Mouse (Mus musculus) T-helper 1 cell (primary cell): ENCODE measurements around the gene Iqcf6.
"Not testable (repeated sequence)": the region's sequence is repeated elsewhere in the genome, so short reads cannot be mapped to it uniquely, and the experiment has no call there.

Experiments used
- in situ Hi-C: fragments of 300-600 bp; cut with MboI, MseI; formaldehyde crosslinking; loops from one replicate; pipeline ENCODE4 v1.15.1; 2025; ENCODE audit warnings: high pct_unique_total_duplicates

Iqcf6 gene

GRCm38 (mm10) chr9:106626282-106626681, at the start of gene Iqcf6:
TSS of gene Iqcf6 (plus strand) at chr9:106626582.
- in situ Hi-C loops: no loop called here

DNA sequence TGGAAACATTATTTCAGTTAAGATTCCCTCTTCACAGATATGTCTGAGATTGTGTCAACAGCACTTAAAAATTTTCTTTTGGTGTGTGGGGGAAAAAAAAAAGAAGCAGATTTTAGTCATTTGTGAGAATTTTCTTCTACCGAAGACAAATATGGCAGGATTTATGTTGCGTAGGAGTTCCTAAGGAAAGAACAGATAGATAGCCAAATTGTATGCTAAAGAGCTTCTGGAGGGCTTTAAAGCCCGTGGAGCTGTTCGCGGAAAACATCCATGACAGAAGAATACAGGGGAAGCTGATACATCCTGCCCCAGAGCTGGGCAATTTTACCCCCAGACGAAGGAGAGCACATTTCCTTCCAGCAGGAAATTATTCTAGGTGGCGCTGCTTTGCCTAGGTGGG, 46.4 kb upstream of the Iqcf6 start:
- in situ Hi-C loops: no loop called here

GRCm38 (mm10) chr9:106582552-106582951, 43.8 kb upstream of the Iqcf6 start:
- in situ Hi-C loops: no loop called here

GRCm38 (mm10) chr9:106592158-106592557, 34.2 kb upstream of the Iqcf6 start:
- in situ Hi-C loops: no loop called here

- in situ Hi-C loops: loop anchor here (5.0 kb wide), 1 partner anchor 47 kb away; no protein-coding TSS in a partner anchor
These were observed 31.0 kb upstream of the Iqcf6 start for GRCm38 (mm10) chr9:106595402-106595801.

DNA sequence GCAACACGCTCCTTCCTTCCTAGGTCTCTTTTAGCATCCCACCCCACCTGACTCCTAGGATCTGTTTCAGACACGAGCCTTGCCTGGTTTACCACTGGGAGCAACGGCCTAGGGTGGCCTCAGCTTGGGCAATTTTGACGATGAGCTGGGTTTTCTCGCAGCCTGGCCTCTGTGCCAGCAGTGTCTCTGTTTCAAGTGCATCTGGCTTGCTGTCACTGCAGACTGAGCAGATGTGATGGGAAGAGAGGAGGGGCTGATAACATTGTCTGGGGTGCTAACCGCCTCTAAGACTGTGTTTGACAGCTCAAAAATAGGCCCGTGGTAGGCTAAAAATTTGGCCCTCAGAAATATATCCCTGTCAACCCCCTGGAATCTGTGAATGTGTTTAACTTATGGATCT, 30.5 kb upstream of the Iqcf6 start:
- in situ Hi-C loops: loop anchor here (5.0 kb wide), 1 partner anchor 46 kb away; no protein-coding TSS in a partner anchor

GRCm38 (mm10) chr9:106598466-106598865, 27.9 kb upstream of the Iqcf6 start:
- in situ Hi-C loops: loop anchor here (5.0 kb wide), 1 partner anchor 44 kb away; no protein-coding TSS in a partner anchor

DNA sequence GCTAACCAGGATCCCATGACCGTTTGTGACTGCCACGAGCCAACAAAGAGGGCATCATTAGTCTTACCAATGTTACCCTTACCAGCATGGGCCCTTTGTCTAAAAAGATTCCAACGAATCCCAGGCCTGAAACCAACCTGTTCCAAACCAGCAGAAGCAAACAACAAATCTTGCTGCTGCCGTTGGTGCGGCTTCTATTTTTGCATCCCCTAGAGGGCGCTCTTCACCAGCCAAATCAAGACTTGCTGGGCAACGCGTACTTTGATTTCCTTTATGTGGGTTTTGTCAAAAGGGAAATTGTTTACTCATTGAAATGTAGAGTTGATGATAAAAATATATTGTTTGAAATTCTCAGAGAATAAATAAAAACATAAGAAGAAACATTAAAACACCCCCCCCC, 25.8 kb upstream of the Iqcf6 start:
- in situ Hi-C loops: no loop called here

GRCm38 (mm10) chr9:106610727-106611126, 15.7 kb upstream of the Iqcf6 start:
- in situ Hi-C loops: no loop called here

- in situ Hi-C loops: no loop called here
These were observed 12.4 kb upstream of the Iqcf6 start for GRCm38 (mm10) chr9:106613951-106614350.

DNA sequence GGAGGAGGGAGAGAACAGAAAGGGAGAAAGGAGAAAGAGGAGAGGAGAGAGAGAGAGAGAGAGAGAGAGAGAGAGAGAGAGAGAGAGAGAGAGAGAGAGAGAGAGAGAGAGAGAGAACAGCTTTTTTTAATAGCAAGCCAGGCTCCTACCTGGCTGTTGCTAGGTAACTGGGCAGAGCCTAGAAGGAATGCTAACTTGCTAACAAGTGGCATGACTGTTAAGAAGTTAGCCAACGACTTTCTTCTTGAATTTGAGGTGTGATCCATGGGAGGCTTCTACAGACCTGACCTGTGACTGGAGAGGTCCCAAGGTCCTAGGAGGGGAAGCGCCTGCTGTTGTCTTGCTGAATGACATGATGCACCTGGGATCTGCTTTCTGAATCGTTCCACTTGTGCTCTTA, 11.8 kb upstream of the Iqcf6 start:
- in situ Hi-C loops: no loop called here

GRCm38 (mm10) chr9:106616306-106616705, 10.1 kb upstream of the Iqcf6 start:
- in situ Hi-C loops: no loop called here

GRCm38 (mm10) chr9:106617496-106617895, 8.9 kb upstream of the Iqcf6 start:
- in situ Hi-C loops: no loop called here

DNA sequence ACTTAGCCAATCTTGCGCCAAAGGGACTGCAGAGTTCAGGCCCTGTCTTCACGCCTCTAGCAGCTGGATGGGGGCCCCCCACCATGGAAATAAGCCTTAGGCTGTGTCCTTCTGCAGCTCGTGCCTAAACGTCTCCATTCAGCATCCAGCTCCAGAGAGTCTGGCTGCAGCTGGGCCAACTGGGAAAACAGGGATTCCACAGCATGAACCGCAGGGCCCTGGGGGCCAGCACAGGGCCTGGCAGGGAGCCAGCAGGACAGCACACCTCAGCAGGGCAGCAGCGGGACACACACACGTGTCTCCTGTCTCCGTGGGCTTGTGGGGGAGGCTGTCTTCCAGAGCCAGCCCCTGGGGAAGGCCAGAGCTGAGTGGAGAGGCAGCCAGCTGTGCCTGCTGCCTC, 1.4 kb downstream of the Iqcf6 start:
- in situ Hi-C loops: not testable (repeated sequence)

- in situ Hi-C loops: no loop called here
These were observed 5.8 kb downstream of the Iqcf6 start for GRCm38 (mm10) chr9:106632185-106632584.

DNA sequence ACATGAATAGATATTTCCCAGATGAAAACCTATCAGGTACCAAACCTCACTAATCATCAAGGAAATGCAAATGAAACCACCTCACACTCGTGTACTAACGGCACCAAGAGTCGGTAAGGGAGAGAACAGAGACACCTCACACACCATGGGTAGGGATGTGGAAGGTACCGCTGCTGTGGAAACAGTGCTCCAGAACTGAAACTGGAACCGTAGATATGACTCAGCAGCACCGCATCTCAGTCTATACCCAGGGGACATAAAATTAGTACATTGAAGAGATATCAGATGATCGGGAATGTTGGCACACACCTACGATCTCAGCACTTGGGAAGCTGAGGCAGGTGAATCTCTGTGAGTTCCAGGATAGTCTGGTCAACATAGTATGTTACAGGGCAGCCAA, 11.8 kb downstream of the Iqcf6 start:
- in situ Hi-C loops: no loop called here

GRCm38 (mm10) chr9:106641346-106641745, 15.0 kb downstream of the Iqcf6 start:
- in situ Hi-C loops: loop anchor here (5.0 kb wide), 1 partner anchor 44 kb away; no protein-coding TSS in a partner anchor

DNA sequence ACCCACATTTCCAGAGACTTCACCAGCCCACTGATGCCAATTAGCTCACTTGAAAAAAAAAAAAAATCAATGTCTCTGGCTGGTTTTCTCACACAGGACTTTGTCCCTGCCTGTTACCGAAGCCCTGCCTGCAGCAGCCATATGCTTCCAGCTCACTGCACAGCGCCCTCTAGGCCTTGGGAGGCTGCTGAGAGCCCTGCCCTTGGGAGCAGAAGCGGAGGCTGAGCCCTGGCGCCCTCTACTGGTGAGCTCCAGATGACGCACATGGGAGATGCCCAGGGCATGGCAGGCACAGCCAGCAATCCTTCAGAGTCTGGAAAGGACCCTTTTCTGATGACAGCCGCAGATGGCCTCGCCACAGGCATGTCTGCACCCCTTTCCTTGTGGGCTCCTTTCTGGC, 16.7 kb downstream of the Iqcf6 start:
- in situ Hi-C loops: loop anchor here (5.0 kb wide), 1 partner anchor 46 kb away; no protein-coding TSS in a partner anchor

DNA sequence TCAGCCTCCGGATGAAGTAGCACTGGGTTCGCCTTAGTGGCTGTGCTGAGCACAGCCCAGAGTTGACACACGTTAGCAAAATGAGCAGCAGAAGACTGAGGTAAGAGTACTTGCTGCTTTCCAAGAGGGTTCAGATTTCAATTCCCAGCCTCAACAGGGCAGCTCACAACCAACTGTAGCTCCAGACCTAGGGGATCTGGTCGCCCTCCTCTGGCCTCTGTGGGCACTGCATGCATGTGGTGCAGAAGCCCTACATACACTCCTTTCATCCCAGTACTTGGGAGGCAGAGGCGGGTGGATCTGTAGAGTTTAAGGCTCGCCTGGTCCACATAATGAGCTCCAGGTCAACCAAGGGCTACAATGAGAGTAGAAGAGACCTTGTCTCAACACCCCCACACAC, 17.4 kb downstream of the Iqcf6 start:
- in situ Hi-C loops: loop anchor here (5.0 kb wide), 1 partner anchor 46 kb away; no protein-coding TSS in a partner anchor

DNA sequence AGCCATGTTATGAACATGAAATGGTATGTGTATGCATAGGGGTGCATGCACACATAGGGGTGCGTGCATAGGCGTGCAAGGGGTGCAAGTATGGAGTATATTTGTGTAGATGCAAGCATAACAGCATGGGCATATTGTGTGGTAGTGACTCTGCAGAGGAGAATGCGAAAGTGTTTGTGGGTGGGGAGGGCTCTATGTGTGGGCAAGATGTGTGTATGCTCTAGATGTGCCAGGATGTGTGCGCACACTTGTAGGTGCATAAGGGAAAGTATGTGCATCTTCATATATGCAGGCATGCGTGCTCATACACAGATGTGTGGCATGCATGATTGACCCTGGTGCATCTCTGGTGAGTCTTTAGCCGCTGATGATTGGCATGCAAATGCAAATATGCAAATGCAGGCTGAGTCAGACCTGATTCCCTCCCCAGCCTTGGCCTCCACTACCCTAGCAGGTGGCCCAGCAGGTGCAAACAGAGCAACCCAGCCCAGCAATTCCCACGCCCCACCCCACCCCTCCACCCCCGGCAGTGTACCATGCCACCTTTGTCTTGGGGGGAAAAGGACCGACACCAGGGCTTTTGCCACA, 19.4 kb downstream of the Iqcf6 start:
- in situ Hi-C loops: no loop called here

DNA sequence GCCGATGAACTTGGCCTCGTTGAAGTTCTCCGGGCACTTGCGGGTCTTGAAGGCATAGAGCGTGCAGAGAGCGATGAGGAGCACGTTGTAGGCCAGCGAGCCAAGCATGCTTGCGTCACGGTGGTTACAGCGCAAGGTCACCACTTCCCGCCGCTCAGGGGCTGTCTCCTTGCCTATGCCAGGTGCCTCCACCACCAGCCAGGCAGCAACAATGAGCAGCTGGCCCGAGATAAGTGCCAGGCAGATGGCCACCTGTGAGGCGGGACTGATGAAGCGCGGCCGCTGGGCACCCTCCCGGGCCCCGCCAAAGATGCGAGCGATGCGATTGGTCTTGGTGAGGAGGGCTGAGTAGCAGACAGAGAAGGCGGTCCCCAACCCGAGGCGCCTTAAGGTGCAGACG, 20.8 kb downstream of the Iqcf6 start:
- in situ Hi-C loops: no loop called here

- in situ Hi-C loops: loop anchor here (5.0 kb wide), 1 partner anchor 125 kb away; no protein-coding TSS in a partner anchor
These were observed 26.3 kb downstream of the Iqcf6 start for GRCm38 (mm10) chr9:106652720-106653119.

GRCm38 (mm10) chr9:106655884-106656720, 29.7 kb downstream of the Iqcf6 start, which contains the start of gene Grm2:
TSS of gene Grm2 (minus strand) at chr9:106656082.
- in situ Hi-C loops: no loop called here
